Mouse (Mus musculus) hindbrain, embryonic 11.5 days (tissue): Measurements from ENCODE around the gene Zfp710. TPM values are rescaled to one million over a fixed set of nuclear protein-coding genes. Genes with fewer than 3 reads are reported as not detected.

Source experiments
- ATAC-seq: fragments of 200-750 bp; cut with Nextera tagmentation; 2 replicates; pipeline ENCODE4 v1.8.0; 2017; ENCODE audit warnings: mild to moderate bottlenecking, moderate TSS enrichment, moderate library complexity; ENCODE audit not compliant: low FRiP score
- DNase-seq: peaks from one replicate; pipeline ENCODE4 v3.0.0-alpha.2; 2015; ENCODE audit warnings: low spot score
- H3K27ac ChIP-seq: fragments of 300-500 bp; sonication (generic); 2 replicates; pipeline ENCODE4 v1.5.1; 2014; ENCODE audit warnings: mild to moderate bottlenecking, low read depth, low read length
- H3K27me3 ChIP-seq: fragments of 300-500 bp; sonication (generic); 2 replicates; pipeline ENCODE4 v1.6.1; 2014; ENCODE audit warnings: mild to moderate bottlenecking, low read length, moderate library complexity, mixed read lengths; ENCODE audit not compliant: control insufficient read depth, insufficient read depth
- H3K36me3 ChIP-seq: fragments of 300-500 bp; sonication (generic); 2 replicates; pipeline ENCODE4 v1.6.1; 2014; ENCODE audit warnings: mild to moderate bottlenecking, low read length, moderate library complexity, mixed read lengths; ENCODE audit not compliant: control insufficient read depth, insufficient read depth
- H3K4me1 ChIP-seq: fragments of 300-500 bp; sonication (generic); replicated peaks from 2 replicates; pipeline ENCODE4 v1.6.1; 2014; ENCODE audit warnings: low read length, mixed read lengths; ENCODE audit not compliant: control insufficient read depth, insufficient read depth
- H3K4me2 ChIP-seq: fragments of 300-500 bp; sonication (generic); replicated peaks from 2 replicates; pipeline ENCODE4 v1.6.1; 2014; ENCODE audit warnings: mild to moderate bottlenecking, low read depth, low read length
- H3K4me3 ChIP-seq: fragments of 300-500 bp; sonication (generic); 2 replicates; pipeline ENCODE4 v1.5.1; 2014; ENCODE audit warnings: low read depth, low read length
- H3K9ac ChIP-seq: fragments of 300-500 bp; sonication (generic); 2 replicates; pipeline ENCODE4 v1.6.1; 2014; ENCODE audit warnings: low read depth, low read length
- H3K9me3 ChIP-seq: fragments of 300-500 bp; sonication (generic); 2 replicates; pipeline ENCODE4 v1.6.1; 2016; ENCODE audit warnings: low read length; ENCODE audit not compliant: control insufficient read depth
- WGBS: fragments of 180-500 bp; shearing (Covaris S2); extraction: QIAGEN DNeasy Blood & Tissue Kit; methylation state at CpG from one replicate; pipeline ENCODE4 v1.1.7; 2014; 5-methylcytosine and 5-hydroxymethylcytosine counted together
- polyA plus RNA-seq: library from polyadenylated mRNA; unstranded; fragments of >200 nt; fragmentation: Nextera tagmentation; extraction: Ambion mirVana; gene quantifications from 2 replicates; pipeline ENCODE4 v1.2.1, GENCODE M21; 2014

Zfp710 gene
- polyA plus RNA-seq, 1 experiment from 2014 or later: 26.4 TPM

DNA sequence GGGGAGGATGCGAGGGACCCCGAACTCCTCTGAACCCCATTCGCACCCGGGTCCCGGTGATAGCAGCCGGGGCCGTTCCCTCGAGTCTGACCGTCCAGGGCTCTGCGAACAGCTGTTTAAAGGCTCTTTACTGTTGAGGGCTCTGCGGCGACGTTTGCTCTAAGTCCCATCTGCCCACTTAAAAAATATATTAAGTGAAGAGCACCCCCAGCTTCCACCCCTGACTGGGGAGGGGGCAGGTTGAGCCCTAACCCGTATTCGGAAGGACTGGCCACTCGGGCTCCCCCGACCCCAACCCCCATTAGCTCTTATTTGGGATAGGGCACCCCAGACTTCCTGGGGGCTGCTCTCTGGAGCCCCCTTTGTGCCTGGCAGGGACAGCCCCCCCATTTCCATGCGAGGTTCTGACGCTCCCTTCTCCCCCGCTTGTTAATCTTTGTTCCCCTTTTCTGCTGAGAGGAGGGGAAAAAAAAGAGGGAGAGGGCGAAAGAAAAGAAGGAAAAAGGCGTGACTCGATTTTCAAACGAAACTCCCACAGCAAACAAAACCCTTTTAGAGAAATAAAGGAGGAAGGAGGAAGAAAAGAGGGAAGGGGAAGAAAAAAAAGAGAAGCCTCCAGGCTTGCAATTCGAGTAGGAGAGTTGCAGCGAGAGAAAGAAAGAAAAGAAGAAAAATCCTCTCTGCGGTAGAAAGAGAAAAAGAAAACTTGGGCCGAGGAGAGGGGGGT, 940 bp downstream of the Zfp710 start:
- DNase-seq (no peak), ATAC-seq (peak; percentile 10)
- no peaks in the 10 kb centered on the region for H3K27me3 ChIP-seq

DNA sequence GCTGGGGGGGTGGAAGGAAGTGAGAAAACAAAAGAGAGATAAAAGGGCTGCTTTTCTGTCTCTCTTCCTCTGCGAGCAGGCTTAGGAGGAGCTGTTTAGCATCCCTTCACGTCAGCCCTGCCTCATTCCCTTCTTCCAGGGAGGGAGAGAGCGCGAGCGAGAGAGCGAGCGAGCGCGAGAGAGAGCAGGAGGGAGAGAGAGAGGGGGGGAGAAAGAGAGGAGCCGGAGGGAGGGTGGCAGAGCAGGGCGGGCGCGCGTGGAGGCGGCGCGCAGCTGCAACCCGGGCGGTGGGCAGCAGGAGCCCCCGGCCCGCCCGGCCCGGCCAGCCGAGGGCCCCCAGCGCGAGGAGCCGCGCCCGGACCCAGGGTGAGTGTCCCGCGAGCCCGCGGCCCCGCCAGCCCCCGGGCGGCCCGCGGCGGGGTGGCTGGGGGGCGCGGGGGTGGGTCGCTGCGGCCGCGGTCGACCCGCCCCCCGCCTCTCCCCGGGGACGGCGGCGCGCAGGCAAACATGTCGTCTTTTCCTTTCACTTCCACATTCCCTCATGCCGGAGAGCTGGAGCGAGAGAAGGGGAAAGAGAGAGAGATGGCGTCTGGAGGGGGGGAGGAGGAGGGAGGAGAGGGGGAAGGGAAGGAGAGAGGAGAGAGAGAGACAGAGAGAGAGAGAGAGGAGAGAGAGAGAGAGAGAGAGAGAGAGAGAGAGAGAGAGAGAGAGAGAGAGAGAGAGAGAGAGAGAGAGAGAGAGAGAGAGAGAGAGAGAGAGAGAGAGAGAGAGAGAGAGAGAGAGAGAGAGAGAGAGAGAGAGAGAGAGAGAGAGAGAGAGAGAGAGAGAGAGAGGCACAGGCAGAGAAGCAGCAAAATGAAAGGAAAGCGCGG, 1.7 kb downstream of the Zfp710 start:
- 0% methylated on average over 30 of the region's 59 CpGs for WGBS
- peak; percentile 75 for DNase-seq
- Histone ChIP-seq H3K4me3 (peak overlapping the region; percentile 89), H3K27ac (peak overlapping the region; percentile 98), H3K9me3 (no peaks in the 10 kb centered on the region), H3K4me2 (peak overlapping the region; percentile 82), H3K36me3 (no peaks in the 10 kb centered on the region), H3K27me3 (no peaks in the 10 kb centered on the region), H3K4me1 (peaks cover 7% of the 10 kb centered on the region), H3K9ac (peak overlapping the region; percentile 97)
- ATAC-seq: peak; percentile 13; the same call in 1 of the 2 replicates

More for the DNA sequence above, 940 bp downstream of the Zfp710 start:
- peaks cover 7% of the 10 kb centered on the region for H3K4me1 ChIP-seq
- H3K9ac ChIP-seq: peak overlapping the region; percentile 97
- H3K36me3 ChIP-seq: no peaks in the 10 kb centered on the region
- H3K9me3 ChIP-seq: no peaks in the 10 kb centered on the region
- peak overlapping the region; percentile 98 for H3K27ac ChIP-seq
- H3K4me3 ChIP-seq: peak overlapping the region; percentile 89
- under 1% methylated on average over 28 of the region's 28 CpGs for WGBS
- H3K4me2 ChIP-seq: peak overlapping the region; percentile 82

DNA sequence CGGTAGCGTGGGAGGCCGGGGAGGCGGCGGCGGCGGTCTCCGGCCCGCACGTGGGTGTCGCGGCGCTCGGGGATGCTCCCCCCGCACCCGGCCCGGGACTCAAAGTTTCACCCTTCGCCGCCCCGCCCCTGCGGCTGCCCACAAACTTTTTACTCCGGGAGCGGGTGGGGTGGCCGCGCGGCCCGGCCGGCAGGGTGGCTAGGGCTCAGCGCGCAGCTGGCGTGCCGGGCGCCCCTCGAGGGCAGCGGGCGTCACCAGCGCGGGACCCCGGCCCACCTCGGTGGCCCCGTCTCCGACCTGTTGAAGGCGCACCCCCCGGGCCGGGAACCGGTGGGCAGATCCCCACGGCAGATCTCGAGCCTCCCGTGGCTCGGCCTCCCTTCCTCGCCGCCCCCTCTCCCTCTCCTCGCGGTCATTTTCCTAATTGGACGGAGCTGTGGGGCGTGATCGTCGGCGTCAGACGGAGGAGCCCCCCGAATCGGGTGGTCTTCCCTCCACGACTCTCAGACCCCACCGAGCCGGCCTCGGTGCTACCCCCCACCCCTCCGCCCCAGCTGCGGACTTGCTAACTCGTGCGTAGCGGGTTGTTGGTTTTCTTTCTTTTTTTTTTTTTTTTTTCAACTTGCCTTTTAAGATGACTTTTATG, 2.5 kb downstream of the Zfp710 start:
- H3K27me3 ChIP-seq: no peaks in the 10 kb centered on the region
- peak overlapping the region; percentile 81 for H3K27ac ChIP-seq
- H3K4me1 ChIP-seq: peaks cover 8% of the 10 kb centered on the region
- 0% methylated on average over 50 of the region's 71 CpGs for WGBS
- no peaks in the 10 kb centered on the region for H3K9me3 ChIP-seq
- DNase-seq: peak; percentile 69
- peak overlapping the region; percentile 90 for H3K9ac ChIP-seq
- no peak for ATAC-seq
- H3K4me3 ChIP-seq: peak overlapping the region; percentile 89
- H3K36me3 ChIP-seq: no peaks in the 10 kb centered on the region
- peak overlapping the region; percentile 76 for H3K4me2 ChIP-seq

DNA sequence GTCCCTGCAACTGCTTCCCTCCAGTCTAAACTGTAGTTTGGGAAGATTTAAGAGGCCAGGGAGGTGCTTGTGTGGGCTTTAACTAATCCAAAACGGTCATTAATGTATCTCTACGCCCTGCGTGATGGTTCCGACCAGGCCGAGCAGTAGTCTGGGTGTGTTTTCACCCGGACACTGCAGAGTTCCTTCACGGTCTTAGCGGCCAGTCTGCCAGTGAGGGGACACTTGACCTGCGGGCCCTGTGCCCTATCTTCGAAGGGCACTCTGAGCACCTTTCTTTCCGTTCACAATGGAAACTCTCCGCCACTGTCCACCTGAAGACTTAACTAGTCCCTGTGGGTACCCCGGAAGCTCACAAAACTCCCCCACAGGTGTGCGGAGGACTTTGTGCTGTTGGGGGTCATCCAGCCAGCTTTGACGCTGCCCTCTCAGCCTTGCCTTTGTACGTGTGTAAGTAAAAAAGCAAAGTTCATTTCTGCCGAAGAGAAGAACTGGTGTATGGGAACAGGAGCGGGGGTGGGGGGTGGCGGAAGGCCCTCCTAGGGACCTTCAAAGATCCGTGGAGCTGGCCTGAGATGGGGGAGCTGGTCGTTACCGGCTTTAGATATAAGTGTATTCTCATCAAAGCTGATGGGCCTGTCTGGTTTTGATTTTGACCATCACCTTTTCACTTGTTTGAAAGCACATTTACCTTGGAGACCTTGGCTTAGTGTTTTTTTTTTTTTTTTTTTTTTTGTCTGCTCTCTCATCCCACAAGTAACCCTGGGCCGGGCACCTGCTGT, 3.2 kb downstream of the Zfp710 start:
- no peaks in the 10 kb centered on the region for H3K27me3 ChIP-seq
- DNase-seq (peak; percentile 46), ATAC-seq (no peak)
- H3K4me2 ChIP-seq: peak overlapping the region; percentile 76
- H3K9ac ChIP-seq: peak overlapping the region; percentile 90
- peaks cover 10% of the 10 kb centered on the region for H3K4me1 ChIP-seq
- H3K4me3 ChIP-seq: peak overlapping the region; percentile 89
- no peaks in the 10 kb centered on the region for H3K9me3 ChIP-seq
- no peaks in the 10 kb centered on the region for H3K36me3 ChIP-seq
- 3% methylated on average over 23 of the region's 23 CpGs for WGBS
- H3K27ac ChIP-seq: peak overlapping the region; percentile 81

DNA sequence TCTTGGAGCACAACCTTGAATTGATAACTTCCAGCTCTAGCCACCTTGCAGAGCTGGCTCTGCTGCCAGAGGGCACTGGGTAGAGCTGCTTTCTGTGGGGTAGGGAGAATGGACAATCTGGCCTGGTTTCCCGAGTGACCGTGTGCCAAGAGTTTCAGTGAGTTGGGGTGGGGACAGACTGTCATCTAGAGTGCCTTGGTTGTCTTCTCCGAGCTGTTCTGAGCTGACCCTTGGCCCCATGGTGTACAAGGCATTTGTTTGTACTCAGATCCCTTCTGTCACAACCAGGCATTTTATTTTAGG, 3.8 kb downstream of the Zfp710 start:
- Histone ChIP-seq H3K9me3 (no peaks in the 10 kb centered on the region), H3K27me3 (no peaks in the 10 kb centered on the region), H3K4me1 (peaks cover 10% of the 10 kb centered on the region), H3K9ac (peak overlapping the region; percentile 90; the same call in 1 of the 2 replicates), H3K27ac (no peak overlapping the region), H3K4me3 (peak overlapping the region; percentile 89), H3K4me2 (peak overlapping the region; percentile 76), H3K36me3 (no peaks in the 10 kb centered on the region)
- ATAC-seq: no peak
- WGBS: 12% methylated on average over 3 of the region's 3 CpGs
- no peak for DNase-seq

DNA sequence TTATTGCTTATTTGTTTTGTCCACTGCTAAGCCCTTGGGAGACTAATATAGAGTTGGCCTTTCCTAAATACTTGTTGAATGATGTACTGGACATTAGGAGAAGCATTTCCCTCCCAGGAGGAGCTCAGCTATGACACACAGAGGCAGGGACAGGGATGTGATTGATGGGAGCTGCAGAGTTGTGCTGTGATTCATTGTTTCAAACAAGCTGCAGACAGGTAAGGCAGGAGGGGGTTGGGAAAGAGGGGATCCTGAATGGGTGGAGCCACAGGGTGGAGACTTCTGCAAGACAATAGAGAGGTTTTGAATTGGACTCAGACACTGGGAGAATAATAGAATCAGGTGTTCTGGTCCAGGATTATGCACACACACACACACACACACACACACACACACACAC, 5.4 kb downstream of the Zfp710 start:
- Histone ChIP-seq H3K4me1 (peaks cover 10% of the 10 kb centered on the region), H3K27ac (no peak overlapping the region), H3K4me3 (no peak overlapping the region), H3K27me3 (no peaks in the 10 kb centered on the region), H3K4me2 (no peak overlapping the region), H3K36me3 (no peaks in the 10 kb centered on the region), H3K9me3 (no peaks in the 10 kb centered on the region), H3K9ac (no peak overlapping the region)
- DNase-seq (no peak), ATAC-seq (no peak)

DNA sequence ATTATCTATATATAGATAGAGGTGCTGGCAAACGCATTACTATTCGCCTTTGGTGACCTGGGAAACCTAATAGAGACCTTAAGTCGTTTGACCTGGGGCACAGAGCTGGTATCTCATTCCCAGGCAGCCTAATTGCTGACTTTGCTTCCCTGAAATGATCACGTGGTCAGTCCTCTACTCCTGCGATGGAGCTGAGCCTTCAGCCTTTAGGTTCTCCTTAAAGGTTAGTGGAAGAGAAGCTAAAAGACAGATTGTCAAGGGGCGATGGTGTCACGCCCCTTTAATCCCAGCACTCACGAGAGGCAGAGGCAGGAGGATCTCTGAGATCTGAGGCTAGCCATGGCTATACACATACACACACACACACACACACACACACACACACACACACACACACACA, 5.9 kb downstream of the Zfp710 start:
- WGBS: 93% methylated on average over 8 of the region's 8 CpGs
- Histone ChIP-seq H3K4me3 (no peak overlapping the region), H3K27ac (no peak overlapping the region)

DNA sequence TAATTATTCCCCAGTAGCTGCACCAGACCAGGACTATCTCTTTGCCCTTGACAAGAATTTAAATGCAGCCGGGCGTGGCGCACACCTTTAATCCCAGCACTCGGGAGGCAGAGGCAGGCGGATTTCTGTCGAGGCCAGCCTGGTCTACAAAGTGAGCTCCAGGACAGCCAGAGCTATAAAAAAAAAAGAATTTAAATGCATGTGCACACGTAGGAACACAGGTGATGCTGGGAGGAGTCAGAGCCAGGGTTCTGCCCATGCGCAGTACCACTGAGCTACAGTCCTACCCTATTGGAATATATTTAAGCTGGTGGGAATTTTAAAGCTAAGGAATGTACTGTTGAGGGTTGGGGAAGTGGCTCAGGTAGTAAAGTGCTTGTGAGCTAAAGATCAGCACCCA, 6.4 kb downstream of the Zfp710 start:
- peaks cover 10% of the 10 kb centered on the region for H3K4me1 ChIP-seq
- no peaks in the 10 kb centered on the region for H3K9me3 ChIP-seq
- no peak overlapping the region for H3K27ac ChIP-seq
- no peak overlapping the region for H3K4me2 ChIP-seq
- H3K4me3 ChIP-seq: no peak overlapping the region
- no peaks in the 10 kb centered on the region for H3K36me3 ChIP-seq
- no peak overlapping the region for H3K9ac ChIP-seq
- DNase-seq (no peak), ATAC-seq (no peak)
- no peaks in the 10 kb centered on the region for H3K27me3 ChIP-seq
- 94% methylated on average over 8 of the region's 8 CpGs for WGBS

More for the DNA sequence above, 5.9 kb downstream of the Zfp710 start:
- no peak overlapping the region for H3K9ac ChIP-seq
- ATAC-seq (no peak), DNase-seq (no peak)
- no peaks in the 10 kb centered on the region for H3K36me3 ChIP-seq
- no peaks in the 10 kb centered on the region for H3K9me3 ChIP-seq
- peaks cover 10% of the 10 kb centered on the region for H3K4me1 ChIP-seq
- H3K4me2 ChIP-seq: no peak overlapping the region
- H3K27me3 ChIP-seq: no peaks in the 10 kb centered on the region
